Mouse (Mus musculus) heart, embryonic 12.5 days (tissue): ENCODE results near the gene Olfr984. TPM values are rescaled to one million over a fixed set of nuclear protein-coding genes. Genes with fewer than 3 reads are reported as not detected.

Experiments used
- ATAC-seq: fragments of 200-750 bp; cut with Nextera tagmentation; 2 replicates; pipeline ENCODE4 v1.8.0; 2017; ENCODE audit warnings: moderate TSS enrichment, moderate library complexity; ENCODE audit not compliant: insufficient number of reproducible peaks, low FRiP score
- H3K27ac ChIP-seq: fragments of 300-500 bp; sonication (generic); 2 replicates; pipeline ENCODE4 v1.5.1; 2016; ENCODE audit warnings: mild to moderate bottlenecking, moderate library complexity; ENCODE audit not compliant: poor library complexity, severe bottlenecking
- H3K27me3 ChIP-seq: fragments of 300-500 bp; sonication (generic); replicated peaks from 2 replicates; pipeline ENCODE4 v1.6.1; 2016; ENCODE audit warnings: mild to moderate bottlenecking, moderate library complexity
- H3K36me3 ChIP-seq: fragments of 300-500 bp; sonication (generic); 2 replicates; pipeline ENCODE4 v1.6.1; 2016; ENCODE audit warnings: mild to moderate bottlenecking, moderate library complexity
- H3K4me1 ChIP-seq: fragments of 300-500 bp; sonication (generic); replicated peaks from 2 replicates; pipeline ENCODE4 v1.6.1; 2016; ENCODE audit warnings: mild to moderate bottlenecking
- H3K4me2 ChIP-seq: fragments of 300-500 bp; sonication (generic); 2 replicates; pipeline ENCODE4 v1.6.1; 2016; ENCODE audit warnings: mild to moderate bottlenecking, moderate library complexity
- H3K4me3 ChIP-seq: fragments of 300-500 bp; sonication (generic); 2 replicates; pipeline ENCODE4 v1.5.1; 2016; ENCODE audit warnings: mild to moderate bottlenecking
- H3K9ac ChIP-seq: fragments of 300-500 bp; sonication (generic); 2 replicates; pipeline ENCODE4 v1.6.1; 2016; ENCODE audit warnings: mild to moderate bottlenecking, moderate library complexity
- H3K9me3 ChIP-seq: fragments of 300-500 bp; sonication (generic); replicated peaks from 2 replicates; pipeline ENCODE4 v1.6.1; 2016; ENCODE audit warnings: mild to moderate bottlenecking, moderate library complexity
- WGBS: fragments of 180-500 bp; shearing (Covaris S2); methylation state at CpG from one replicate; pipeline ENCODE4 v1.1.7; 2016; 5-methylcytosine and 5-hydroxymethylcytosine counted together
- polyA plus RNA-seq: library from polyadenylated mRNA; unstranded; fragments of >200 nt; fragmentation: Nextera tagmentation; extraction: Ambion mirVana; gene quantifications from 2 replicates; pipeline ENCODE4 v1.2.1, GENCODE M21; 2016

Olfr984 gene
- not detected in 2 replicates for polyA plus RNA-seq

- 0 out of 2 replicates have a peak, but pooled peaks cover 3% of the 10 kb centered on the region for H3K9me3 ChIP-seq
- no peak for ATAC-seq
- WGBS: 74% methylated on average over 2 of the region's 2 CpGs
These were observed at the start of gene Olfr984 for GRCm38 (mm10) chr9:40114106-40114505. Gene Olfr984, minus strand, starts transcription at chr9:40114206.

GRCm38 (mm10) chr9:40155118-40155644 lies 41.2 kb upstream of the Olfr984 start:
- no peak overlapping the region for H3K9ac ChIP-seq
- no peaks in the 10 kb centered on the region for H3K36me3 ChIP-seq
- WGBS: 75% methylated on average over 4 of the region's 4 CpGs
- H3K27ac ChIP-seq: no peak overlapping the region
- H3K27me3 ChIP-seq: no peaks in the 10 kb centered on the region
- H3K9me3 ChIP-seq: no peaks in the 10 kb centered on the region
- no peaks in the 10 kb centered on the region for H3K4me1 ChIP-seq
- ATAC-seq: no peak
- H3K4me3 ChIP-seq: no peak overlapping the region
- no peak overlapping the region for H3K4me2 ChIP-seq

More at GRCm38 (mm10) chr9:40114106-40114505, at the start of gene Olfr984:
- Histone ChIP-seq H3K9ac (no peak within 1 kb of the TSS), H3K36me3 (no peaks in the 10 kb centered on the region), H3K4me2 (no peak within 1 kb of the TSS), H3K27me3 (no peaks in the 10 kb centered on the region), H3K4me3 (no peak within 1 kb of the TSS), H3K4me1 (no peaks in the 10 kb centered on the region), H3K27ac (no peak within 1 kb of the TSS)

- 62% methylated on average over 1 of the region's 1 CpGs for WGBS
- Histone ChIP-seq H3K4me1 (no peaks in the 10 kb centered on the region), H3K4me3 (no peak overlapping the region), H3K4me2 (no peak overlapping the region), H3K36me3 (no peaks in the 10 kb centered on the region), H3K27ac (no peak overlapping the region), H3K27me3 (no peaks in the 10 kb centered on the region), H3K9me3 (no peaks in the 10 kb centered on the region), H3K9ac (no peak overlapping the region)
- no peak for ATAC-seq
These were observed 27.5 kb upstream of the Olfr984 start for GRCm38 (mm10) chr9:40141544-40141943.

- H3K36me3 ChIP-seq: no peaks in the 10 kb centered on the region
- no peaks in the 10 kb centered on the region for H3K9me3 ChIP-seq
- no peak overlapping the region for H3K27ac ChIP-seq
- ATAC-seq: no peak
- WGBS: 48% methylated on average over 4 of the region's 4 CpGs
- H3K27me3 ChIP-seq: no peaks in the 10 kb centered on the region
- H3K4me2 ChIP-seq: no peak overlapping the region
- no peaks in the 10 kb centered on the region for H3K4me1 ChIP-seq
- no peak overlapping the region for H3K4me3 ChIP-seq
- no peak overlapping the region for H3K9ac ChIP-seq
These were observed 25.5 kb upstream of the Olfr984 start for GRCm38 (mm10) chr9:40139484-40139883.

- Histone ChIP-seq H3K4me2 (no peak overlapping the region), H3K27me3 (no peaks in the 10 kb centered on the region), H3K4me3 (no peak overlapping the region), H3K9me3 (no peaks in the 10 kb centered on the region), H3K9ac (no peak overlapping the region), H3K27ac (no peak overlapping the region), H3K36me3 (no peaks in the 10 kb centered on the region), H3K4me1 (no peaks in the 10 kb centered on the region)
- 69% methylated on average over 6 of the region's 6 CpGs for whole genome bisulfite sequencing
- ATAC-seq: no peak
These were observed 23.1 kb upstream of the Olfr984 start for GRCm38 (mm10) chr9:40136987-40137688.

- no peak overlapping the region for H3K9ac ChIP-seq
- no peaks in the 10 kb centered on the region for H3K9me3 ChIP-seq
- WGBS: 76% methylated on average over 1 of the region's 1 CpGs
- ATAC-seq: no peak
- no peak overlapping the region for H3K4me3 ChIP-seq
- no peaks in the 10 kb centered on the region for H3K36me3 ChIP-seq
- no peaks in the 10 kb centered on the region for H3K4me1 ChIP-seq
- no peaks in the 10 kb centered on the region for H3K27me3 ChIP-seq
- no peak overlapping the region for H3K4me2 ChIP-seq
- H3K27ac ChIP-seq: no peak overlapping the region
These were observed 16.6 kb upstream of the Olfr984 start for GRCm38 (mm10) chr9:40130556-40130955.

- H3K27me3 ChIP-seq: no peaks in the 10 kb centered on the region
- H3K4me1 ChIP-seq: no peaks in the 10 kb centered on the region
- 80% methylated on average over 1 of the region's 1 CpGs for WGBS
- no peak within 1 kb of the TSS for H3K4me3 ChIP-seq
- no peaks in the 10 kb centered on the region for H3K9me3 ChIP-seq
- H3K27ac ChIP-seq: no peak within 1 kb of the TSS
- H3K9ac ChIP-seq: no peak within 1 kb of the TSS
- no peaks in the 10 kb centered on the region for H3K36me3 ChIP-seq
- no peak for ATAC-seq
- no peak within 1 kb of the TSS for H3K4me2 ChIP-seq
These were observed 16.1 kb upstream of the Olfr984 start, which contains the start of gene Olfr985 for GRCm38 (mm10) chr9:40130084-40130483. Gene Olfr985, minus strand, starts transcription at chr9:40130184.

- no peak overlapping the region for H3K4me3 ChIP-seq
- no peaks in the 10 kb centered on the region for H3K36me3 ChIP-seq
- no peak overlapping the region for H3K27ac ChIP-seq
- 81% methylated on average over 5 of the region's 5 CpGs for WGBS
- no peak overlapping the region for H3K9ac ChIP-seq
- no peaks in the 10 kb centered on the region for H3K27me3 ChIP-seq
- no peaks in the 10 kb centered on the region for H3K9me3 ChIP-seq
- H3K4me1 ChIP-seq: no peaks in the 10 kb centered on the region
- no peak overlapping the region for H3K4me2 ChIP-seq
- no peak for ATAC-seq
These were observed 3.3 kb upstream of the Olfr984 start for GRCm38 (mm10) chr9:40117287-40117659.

GRCm38 (mm10) chr9:40116645-40117286 lies 2.8 kb upstream of the Olfr984 start:
- ATAC-seq: no peak
- Histone ChIP-seq H3K4me3 (no peak overlapping the region), H3K36me3 (no peaks in the 10 kb centered on the region), H3K4me1 (no peaks in the 10 kb centered on the region), H3K27ac (no peak overlapping the region), H3K4me2 (no peak overlapping the region), H3K9me3 (no peaks in the 10 kb centered on the region), H3K9ac (no peak overlapping the region), H3K27me3 (no peaks in the 10 kb centered on the region)
- WGBS: 60% methylated on average over 10 of the region's 10 CpGs

- Histone ChIP-seq H3K36me3 (no peaks in the 10 kb centered on the region), H3K27me3 (no peaks in the 10 kb centered on the region), H3K27ac (no peak overlapping the region), H3K4me2 (no peak overlapping the region), H3K9ac (no peak overlapping the region), H3K4me1 (no peaks in the 10 kb centered on the region), H3K9me3 (no peaks in the 10 kb centered on the region), H3K4me3 (no peak overlapping the region)
- 59% methylated on average over 3 of the region's 3 CpGs for WGBS
- ATAC-seq: no peak
These were observed 19.2 kb downstream of the Olfr984 start for GRCm38 (mm10) chr9:40094769-40095168.

- Histone ChIP-seq H3K27me3 (no peaks in the 10 kb centered on the region), H3K9ac (no peak within 1 kb of the TSS), H3K27ac (no peak within 1 kb of the TSS), H3K4me2 (no peak within 1 kb of the TSS), H3K4me1 (no peaks in the 10 kb centered on the region), H3K9me3 (no peaks in the 10 kb centered on the region), H3K36me3 (no peaks in the 10 kb centered on the region), H3K4me3 (no peak within 1 kb of the TSS)
- ATAC-seq: no peak
- 73% methylated on average over 2 of the region's 2 CpGs for WGBS
These were observed 20.5 kb downstream of the Olfr984 start, which contains the start of gene Olfr983 for GRCm38 (mm10) chr9:40093495-40093894. Gene Olfr983, minus strand, starts transcription at chr9:40093595.
